Comparison of ENCODE assay signal across 21 mouse cellular contexts in genomic region chr14:18569615-18570014, GRCm38 (mm10).
A peak's percentile ranks its signal among the peaks of the same experiment; 100 is the strongest.
DNase-seq lines count a peak whose midpoint lies in the region; ATAC-seq lines count a peak whose summit lies in the region.
"Had no signal": no experiment of that assay in that cellular context is flagged by ENCODE, and none has a peak within 500 bp of the region (broad histone marks: within the 10 kb centered on the region; RNA-seq: fewer than 3 reads in every experiment).

No protein-coding gene starts in this region.

- H3K4me2 ChIP-seq in heart, embryonic 11.5 days, result no peak overlapping the region
- H3K4me2 ChIP-seq in kidney, embryonic 14.5 days (replicated peaks; ENCODE audit: low read depth, low read length), result no peak overlapping the region
- no peak overlapping the region for H3K4me2 ChIP-seq in limb, embryonic 11.5 days (ENCODE audit: low read depth, severe bottlenecking)

- no peaks in the 10 kb centered on the region for H3K9me3 ChIP-seq in heart, embryonic 11.5 days (replicated peaks; ENCODE audit: control insufficient read depth, low read length)
- no peaks in the 10 kb centered on the region for H3K9me3 ChIP-seq in kidney, embryonic 14.5 days (ENCODE audit: control insufficient read depth, low read length)
- no peaks in the 10 kb centered on the region for H3K9me3 ChIP-seq in limb, embryonic 11.5 days (ENCODE audit: control insufficient read depth, low read length)
- no peaks in the 10 kb centered on the region for H3K9me3 ChIP-seq in limb, embryonic 10.5 days (replicated peaks)
- H3K9me3 ChIP-seq: G1E had no signal

- H3K4me1 ChIP-seq in heart, embryonic 11.5 days (ENCODE audit: control insufficient read depth, insufficient read depth, low read length), result no peaks in the 10 kb centered on the region
- no peaks in the 10 kb centered on the region for H3K4me1 ChIP-seq in kidney, embryonic 14.5 days (ENCODE audit: control insufficient read depth, insufficient read depth, low read length)
- H3K4me1 ChIP-seq in limb, embryonic 11.5 days (ENCODE audit: control insufficient read depth, insufficient read depth, low read length), result no peaks in the 10 kb centered on the region
- H3K4me1 ChIP-seq in limb, embryonic 10.5 days, result peaks cover 4% of the 10 kb centered on the region; the same call in 1 of the 2 replicates

- no peaks in the 10 kb centered on the region for H3K27me3 ChIP-seq in heart, embryonic 11.5 days (ENCODE audit: control insufficient read depth, insufficient read depth, low read length)
- H3K27me3 ChIP-seq in kidney, embryonic 14.5 days (ENCODE audit: control insufficient read depth, insufficient read depth, low read length), result no peaks in the 10 kb centered on the region
- no peaks in the 10 kb centered on the region for H3K27me3 ChIP-seq in limb, embryonic 11.5 days (ENCODE audit: control insufficient read depth, insufficient read depth, low read length)
- no peaks in the 10 kb centered on the region for H3K27me3 ChIP-seq in limb, embryonic 10.5 days (ENCODE audit: low read depth, poor library complexity, severe bottlenecking)
- H3K27me3 ChIP-seq: CH12.LX, Patski had no signal

- H3K36me3 ChIP-seq in heart, embryonic 11.5 days (ENCODE audit: control insufficient read depth, insufficient read depth, low read length), result no peaks in the 10 kb centered on the region
- no peaks in the 10 kb centered on the region for H3K36me3 ChIP-seq in kidney, embryonic 14.5 days (ENCODE audit: control insufficient read depth, insufficient read depth, low read length)
- no peaks in the 10 kb centered on the region for H3K36me3 ChIP-seq in limb, embryonic 11.5 days (ENCODE audit: control insufficient read depth, insufficient read depth, low read length)
- no peaks in the 10 kb centered on the region for H3K36me3 ChIP-seq in limb, embryonic 10.5 days
- H3K36me3 ChIP-seq: G1E had no signal

- no peak for ATAC-seq in heart, embryonic 11.5 days (replicated peaks; ENCODE audit: insufficient number of reproducible peaks, low FRiP score, low TSS enrichment)
- peak; percentile 55; the same call in 1 of the 2 replicates for ATAC-seq in kidney, embryonic 14.5 days (ENCODE audit: low FRiP score, low TSS enrichment)
- no peak for ATAC-seq in limb, embryonic 11.5 days (ENCODE audit: insufficient number of reproducible peaks, low FRiP score, low TSS enrichment, low read depth)
- ATAC-seq: activated CD4-positive, CD25-positive, alpha-beta regulatory T cell, adult 4 months; CD4-positive, CD25-positive, alpha-beta regulatory T cell, adult 4 months; Patski had no signal

- no peak overlapping the region for H3K4me3 ChIP-seq in heart, embryonic 11.5 days (ENCODE audit: low read depth, low read length)
- no peak overlapping the region for H3K4me3 ChIP-seq in kidney, embryonic 14.5 days (ENCODE audit: low read length)
- H3K4me3 ChIP-seq in limb, embryonic 11.5 days (ENCODE audit: low read depth, low read length), result no peak overlapping the region
- H3K4me3 ChIP-seq in limb, embryonic 10.5 days, result no peak overlapping the region

- H3K27ac ChIP-seq in heart, embryonic 11.5 days (ENCODE audit: low read depth, low read length), result no peak overlapping the region
- no peak overlapping the region for H3K27ac ChIP-seq in kidney, embryonic 14.5 days (ENCODE audit: low read depth, low read length)
- H3K27ac ChIP-seq in limb, embryonic 11.5 days (replicated peaks; ENCODE audit: low read depth, low read length), result no peak overlapping the region
- H3K27ac ChIP-seq in limb, embryonic 10.5 days, result no peak overlapping the region

- H3K9ac ChIP-seq in heart, embryonic 11.5 days (ENCODE audit: low read depth, low read length), result no peak overlapping the region
- H3K9ac ChIP-seq in kidney, embryonic 14.5 days (ENCODE audit: low read depth, low read length), result no peak overlapping the region
- no peak overlapping the region for H3K9ac ChIP-seq in limb, embryonic 11.5 days (ENCODE audit: low read length)

- DNase-seq in heart, adult 11 months, result peak; percentile 65
- no peak for DNase-seq in kidney, postnatal 25 days
- peak; percentile 8 for DNase-seq in limb, embryonic 11.5 days (ENCODE audit: low spot score)
- DNase-seq in limb, embryonic 10.5 days (ENCODE audit: low spot score), result no peak
- DNase-seq: adrenal gland, adult 2 months; adrenal gland, adult 8-10 months; adrenal gland, postnatal 10 days; adrenal gland, postnatal 14 days; adrenal gland, postnatal 25 days; adrenal gland, postnatal 36 days; B cell, adult 2 months; cerebellum, adult 11 months; cerebellum, adult 11-12 months; cerebellum, adult 18-20 months had no signal

Comparison
In these comparisons a context has a peak if more than half of its experiments do, and no peak if none do; other contexts are left out.
1. DNase-seq: peak in heart, adult 11 months (single experiment) and limb, embryonic 11.5 days (single experiment); none in kidney, postnatal 25 days (0 of 2) and limb, embryonic 10.5 days (single experiment).